Mouse (Mus musculus): ENCODE measurements at regions not wholly inside any gene's neighbourhood (a gene's known extent, or its start where the extent isn't known, plus 50 kb on each side); places are given as distances from the start of the nearest gene placed in this dataset.
A peak's percentile ranks its signal among the peaks of the same experiment; 100 is the strongest.

GRCm38 (mm10) chr14:78438064-78438677 is 98.4 kb downstream of the Akap11 start:
- no peak for DNase-seq (ENCODE audit: low spot score in 2 of 2)

GRCm38 (mm10) chr14:78436586-78436985 is 100.0 kb downstream of the Akap11 start:
- DNase-seq (ENCODE audit: low spot score in 2 of 2): no peak

GRCm38 (mm10) chr14:78435982-78436381 is 100.6 kb downstream of the Akap11 start:
- DNase-seq (ENCODE audit: low spot score in 2 of 2): no peak

- no peak for DNase-seq (ENCODE audit: low spot score in 2 of 2)
Observed at GRCm38 (mm10) chr14:78435561-78435960, 101.0 kb downstream of the Akap11 start.

GRCm38 (mm10) chr14:78434753-78435152 is 101.9 kb downstream of the Akap11 start:
- no peak for DNase-seq (ENCODE audit: low spot score in 2 of 2)

- no peak for DNase-seq (ENCODE audit: low spot score in 2 of 2)
Observed at GRCm38 (mm10) chr14:78434126-78434525, 102.5 kb downstream of the Akap11 start.

GRCm38 (mm10) chr14:78432471-78432870 is 104.1 kb downstream of the Akap11 start:
- no peak for DNase-seq (ENCODE audit: low spot score in 2 of 2)

- DNase-seq (ENCODE audit: low spot score in 2 of 2): no peak
Observed at GRCm38 (mm10) chr14:78431931-78432330, 104.7 kb downstream of the Akap11 start.

GRCm38 (mm10) chr14:78431406-78431805 is 105.2 kb downstream of the Akap11 start:
- no peak for DNase-seq (ENCODE audit: low spot score in 2 of 2)

- DNase-seq (ENCODE audit: low spot score in 2 of 2): no peak
Observed at GRCm38 (mm10) chr14:78428233-78429019, 108.2 kb downstream of the Akap11 start.

- DNase-seq (ENCODE audit: low spot score in 2 of 2): no peak
Observed at GRCm38 (mm10) chr14:78427062-78427461, 109.5 kb downstream of the Akap11 start.

GRCm38 (mm10) chr14:78422601-78423000 is 114.0 kb downstream of the Akap11 start:
- DNase-seq (ENCODE audit: low spot score in 2 of 2): no peak

GRCm38 (mm10) chr14:78420966-78421365 is 113.1 kb upstream of the Tnfsf11 start:
- no peak for DNase-seq (ENCODE audit: low spot score in 2 of 2)

- DNase-seq (ENCODE audit: low spot score in 2 of 2): no peak
Observed at GRCm38 (mm10) chr14:78420176-78420575, 112.3 kb upstream of the Tnfsf11 start.

GRCm38 (mm10) chr14:78405568-78405967 is 97.7 kb upstream of the Tnfsf11 start:
- DNase-seq (ENCODE audit: low spot score in 2 of 2): no peak

- DNase-seq (ENCODE audit: low spot score in 2 of 2): no peak
Observed at GRCm38 (mm10) chr14:78397914-78398313, 90.1 kb upstream of the Tnfsf11 start.

GRCm38 (mm10) chr14:78395631-78396030 is 87.8 kb upstream of the Tnfsf11 start:
- DNase-seq (ENCODE audit: low spot score in 2 of 2): no peak

GRCm38 (mm10) chr14:78387011-78387410 is 79.2 kb upstream of the Tnfsf11 start:
- no peak for DNase-seq (ENCODE audit: low spot score in 2 of 2)

- no peak for DNase-seq (ENCODE audit: low spot score in 2 of 2)
Observed at GRCm38 (mm10) chr14:78384370-78384769, 76.5 kb upstream of the Tnfsf11 start.

- peak; percentile 76 to 77 for DNase-seq (ENCODE audit: low spot score in 2 of 2)
Observed at GRCm38 (mm10) chr14:78383256-78383709, 75.4 kb upstream of the Tnfsf11 start.

- no peak for DNase-seq (ENCODE audit: low spot score in 2 of 2)
Observed at GRCm38 (mm10) chr14:78380011-78380410, 72.2 kb upstream of the Tnfsf11 start.

GRCm38 (mm10) chr14:78376591-78376990 is 68.7 kb upstream of the Tnfsf11 start:
- no peak for DNase-seq (ENCODE audit: low spot score in 2 of 2)

Measured in frontal cortex, postnatal 25 days (tissue).